Mouse (Mus musculus) lung, embryonic 14.5 days (tissue): Measurements from ENCODE around the gene Smurf1. TPM values are rescaled to one million over a fixed set of nuclear protein-coding genes. Genes with fewer than 3 reads are reported as not detected.
A peak's percentile ranks its signal among the peaks of the same experiment; 100 is the strongest.

Experiments used
- ATAC-seq: fragments of 200-750 bp; cut with Nextera tagmentation; 2 replicates; pipeline ENCODE4 v1.8.0; 2017; ENCODE audit warnings: mild to moderate bottlenecking, moderate TSS enrichment, moderate library complexity; ENCODE audit not compliant: insufficient read depth
- DNase-seq: peaks from one replicate; pipeline ENCODE4 v3.0.0-alpha.2; 2015
- H3K27ac ChIP-seq: fragments of 300-500 bp; sonication (generic); 2 replicates; pipeline ENCODE4 v1.5.1; 2014; ENCODE audit warnings: low read depth, mild to moderate bottlenecking, moderate library complexity
- H3K27me3 ChIP-seq: fragments of 300-500 bp; sonication (generic); 2 replicates; pipeline ENCODE4 v1.6.1; 2014; ENCODE audit warnings: low read length, control low read depth; ENCODE audit not compliant: insufficient read depth
- H3K36me3 ChIP-seq: fragments of 300-500 bp; sonication (generic); 2 replicates; pipeline ENCODE4 v1.6.1; 2014; ENCODE audit warnings: control low read depth; ENCODE audit not compliant: insufficient read depth
- H3K4me1 ChIP-seq: fragments of 300-500 bp; sonication (generic); 2 replicates; pipeline ENCODE4 v1.6.1; 2014; ENCODE audit warnings: antibody characterized with exemption, control low read depth; ENCODE audit not compliant: insufficient read depth
- H3K4me2 ChIP-seq: fragments of 300-500 bp; sonication (generic); 2 replicates; pipeline ENCODE4 v1.6.1; 2014; ENCODE audit warnings: mild to moderate bottlenecking
- H3K4me3 ChIP-seq: fragments of 300-500 bp; sonication (generic); 2 replicates; pipeline ENCODE4 v1.5.1; 2014; ENCODE audit warnings: low read depth, low read length
- H3K9ac ChIP-seq: fragments of 300-500 bp; sonication (generic); 2 replicates; pipeline ENCODE4 v1.6.1; 2014
- H3K9me3 ChIP-seq: fragments of 300-500 bp; sonication (generic); 2 replicates; pipeline ENCODE4 v1.6.1; 2016; ENCODE audit warnings: low read depth, low read length, control low read depth
- CTCF ChIP-seq: IDR thresholded peaks from 2 replicates; pipeline ENCODE4 v1.5.1; 2016; ENCODE audit warnings: antibody characterized with exemption, low read depth
- WGBS: fragments of 180-500 bp; shearing (Covaris S2); extraction: QIAGEN DNeasy Blood & Tissue Kit; methylation state at CpG from one replicate; pipeline ENCODE4 v1.1.7; 2014; 5-methylcytosine and 5-hydroxymethylcytosine counted together
- polyA plus RNA-seq: library from polyadenylated mRNA; unstranded; fragments of >200 nt; fragmentation: Nextera tagmentation; extraction: Ambion mirVana; gene quantifications from 2 replicates; pipeline ENCODE4 v1.2.1, GENCODE M21; 2014

Smurf1 gene
- polyA plus RNA-seq, 1 experiment from 2014 or later, result 28.3 TPM

DNA sequence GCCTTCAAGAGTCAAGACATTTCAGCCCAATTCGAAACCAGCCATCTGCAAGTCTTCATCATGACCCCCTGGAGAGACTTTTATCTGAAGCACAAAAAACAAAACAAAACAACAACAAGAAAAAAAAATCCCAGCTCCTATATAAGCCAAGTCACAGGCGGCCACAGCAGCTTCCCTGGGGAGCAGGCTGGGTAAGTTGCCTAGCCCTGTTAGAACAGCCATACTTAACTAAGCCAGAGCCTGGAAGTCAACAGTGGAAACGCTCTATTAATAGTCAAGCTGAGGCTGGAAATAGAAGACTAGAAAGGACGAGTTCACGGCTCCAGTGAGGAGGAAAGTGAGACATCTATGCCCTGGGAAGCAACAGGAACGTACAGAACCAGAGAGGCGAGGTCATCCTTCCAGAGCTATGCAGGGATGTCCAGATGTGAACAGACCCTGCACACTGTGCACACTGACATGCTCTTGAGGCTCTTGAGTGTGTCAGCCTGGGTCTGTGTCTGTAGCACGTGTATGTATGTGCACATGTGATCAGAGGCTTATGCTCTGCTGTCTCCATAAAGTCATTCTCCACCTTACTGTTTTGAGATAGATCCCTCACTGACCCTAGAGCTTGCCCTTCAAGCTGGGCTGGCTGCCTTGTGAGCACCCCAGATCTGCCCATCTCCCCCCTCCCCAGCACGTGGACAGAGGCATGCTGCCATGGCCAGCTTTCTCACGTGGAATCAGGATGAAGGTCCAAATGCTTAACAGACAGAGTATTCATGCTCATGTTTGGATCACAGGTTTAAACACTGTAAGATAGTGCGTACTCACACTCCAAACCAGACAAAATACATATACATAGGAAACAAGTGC lies 36.6 kb downstream of the Smurf1 start:
- no peak overlapping the region for H3K9ac ChIP-seq
- WGBS, result 44% methylated on average over 11 of the region's 11 CpGs

DNA sequence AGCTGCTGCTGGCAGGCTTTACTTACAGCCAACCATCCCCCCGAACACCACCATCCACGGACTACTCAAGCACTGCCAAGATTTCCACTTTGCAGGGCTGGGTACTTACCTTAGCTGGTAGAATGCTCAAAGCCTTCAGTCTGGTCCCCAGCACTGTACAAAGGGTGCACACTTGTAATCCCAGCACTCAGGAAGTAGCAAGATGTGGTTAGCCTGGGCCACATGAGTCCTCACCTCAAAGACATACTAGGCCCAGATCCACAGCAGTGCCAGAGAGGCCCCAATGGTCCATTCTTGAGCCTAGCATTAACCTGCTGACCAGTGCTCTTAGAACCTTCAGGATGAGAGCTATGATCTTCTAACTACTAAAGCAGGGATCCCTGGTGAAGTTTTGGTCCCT lies 39.4 kb downstream of the Smurf1 start:
- H3K4me2 ChIP-seq, result no peak overlapping the region
- no peaks in the 10 kb centered on the region for H3K27me3 ChIP-seq
- H3K27ac ChIP-seq, result no peak overlapping the region
- H3K4me1 ChIP-seq, result 0 out of 2 replicates have a peak, but pooled peaks cover 8% of the 10 kb centered on the region
- no peak overlapping the region for H3K9ac ChIP-seq
- 74% methylated on average over 2 of the region's 2 CpGs for WGBS
- no peak for TF ChIP-seq CTCF
- no peaks in the 10 kb centered on the region for H3K9me3 ChIP-seq
- ATAC-seq (no peak), DNase-seq (no peak)
- no peaks in the 10 kb centered on the region for H3K36me3 ChIP-seq
- no peak overlapping the region for H3K4me3 ChIP-seq

More for the DNA sequence above, 36.6 kb downstream of the Smurf1 start:
- DNase-seq (no peak), ATAC-seq (0 out of 2 replicates have a peak, but pooled peaks have one; percentile 57)
- Histone ChIP-seq H3K4me1 (0 out of 2 replicates have a peak, but pooled peaks cover 4% of the 10 kb centered on the region), H3K27ac (no peak overlapping the region), H3K4me2 (no peak overlapping the region), H3K27me3 (no peaks in the 10 kb centered on the region), H3K36me3 (no peaks in the 10 kb centered on the region), H3K9me3 (no peaks in the 10 kb centered on the region), H3K4me3 (no peak overlapping the region)
- no peak for TF ChIP-seq CTCF

DNA sequence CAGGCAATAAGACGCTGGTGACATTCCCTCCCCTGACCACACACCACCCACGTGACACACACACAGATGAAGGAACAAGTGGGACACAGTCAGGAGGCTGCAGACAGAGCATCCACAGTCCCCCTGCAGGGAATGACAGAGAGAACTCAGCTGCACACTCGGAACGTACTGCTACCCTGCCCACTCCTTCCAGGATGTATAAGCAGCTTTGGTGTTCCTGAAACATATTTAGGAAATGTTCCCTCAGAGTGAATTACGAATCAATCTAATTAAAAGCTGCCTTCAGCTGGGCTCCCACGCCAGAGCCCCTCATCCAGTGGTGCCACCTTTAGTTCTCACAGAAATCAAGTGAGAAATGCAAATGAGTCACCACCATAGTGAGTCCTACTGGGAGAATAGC lies 42.3 kb downstream of the Smurf1 start:
- no peaks in the 10 kb centered on the region for H3K27me3 ChIP-seq
- no peaks in the 10 kb centered on the region for H3K36me3 ChIP-seq
- ATAC-seq, result no peak
- no peak overlapping the region for H3K27ac ChIP-seq
- no peak for DNase-seq
- H3K4me1 ChIP-seq, result 0 out of 2 replicates have a peak, but pooled peaks cover 3% of the 10 kb centered on the region
- H3K4me2 ChIP-seq, result no peak overlapping the region
- 44% methylated on average over 6 of the region's 6 CpGs for WGBS
- no peaks in the 10 kb centered on the region for H3K9me3 ChIP-seq
- no peak for TF ChIP-seq CTCF
- H3K4me3 ChIP-seq, result no peak overlapping the region
- no peak overlapping the region for H3K9ac ChIP-seq

DNA sequence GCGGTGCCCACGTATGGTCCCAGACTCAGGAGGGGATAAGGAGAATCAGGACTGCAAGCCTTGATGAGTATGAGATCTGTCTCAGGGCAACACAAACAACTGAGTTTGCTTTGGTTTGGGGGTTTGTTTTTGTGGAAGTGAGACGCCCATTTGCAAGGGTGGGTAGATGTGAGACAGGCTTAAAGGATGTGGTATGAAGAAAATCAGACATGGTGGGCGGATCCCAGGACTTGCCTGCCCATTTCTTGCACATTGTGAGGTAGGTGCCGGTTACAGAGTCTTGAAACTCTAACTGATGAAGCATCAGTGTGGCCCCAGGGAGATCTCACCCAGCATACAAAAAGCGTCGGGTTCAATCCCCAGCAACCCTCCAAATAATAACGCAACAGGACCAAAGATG lies 45.9 kb downstream of the Smurf1 start:
- no peak overlapping the region for H3K27ac ChIP-seq
- no peak overlapping the region for H3K4me3 ChIP-seq
- DNase-seq (no peak), ATAC-seq (no peak)
- no peak overlapping the region for H3K4me2 ChIP-seq
- H3K27me3 ChIP-seq, result no peaks in the 10 kb centered on the region
- 80% methylated on average over 8 of the region's 8 CpGs for WGBS
- no peaks in the 10 kb centered on the region for H3K9me3 ChIP-seq
- H3K9ac ChIP-seq, result no peak overlapping the region
- TF ChIP-seq CTCF, result no peak
- no peaks in the 10 kb centered on the region for H3K36me3 ChIP-seq
- peaks cover 3% of the 10 kb centered on the region; the same call in 1 of the 2 replicates for H3K4me1 ChIP-seq

DNA sequence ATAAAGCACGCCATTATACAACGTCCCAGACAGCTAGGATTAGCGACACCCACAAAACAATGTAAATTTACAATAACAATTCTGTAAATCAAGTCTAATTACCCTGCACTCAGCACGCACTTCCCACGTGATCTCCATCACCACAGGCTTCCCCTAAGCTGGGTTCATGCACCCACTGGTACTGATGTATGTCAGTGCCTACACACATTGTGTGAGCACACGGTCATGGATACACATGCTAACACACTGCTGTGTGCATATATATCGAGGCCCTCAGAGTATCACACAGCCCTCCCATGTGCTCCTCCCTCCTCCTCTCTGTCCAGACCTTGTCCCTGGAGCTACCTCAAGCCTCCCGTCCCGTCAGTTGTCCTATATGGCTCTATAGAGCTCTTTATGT lies 46.5 kb downstream of the Smurf1 start:
- Histone ChIP-seq H3K4me3 (no peak overlapping the region), H3K9me3 (no peaks in the 10 kb centered on the region), H3K9ac (no peak overlapping the region), H3K27me3 (no peaks in the 10 kb centered on the region), H3K4me1 (peaks cover 8% of the 10 kb centered on the region; the same call in 1 of the 2 replicates), H3K27ac (no peak overlapping the region), H3K36me3 (no peaks in the 10 kb centered on the region), H3K4me2 (no peak overlapping the region)
- no peak for TF ChIP-seq CTCF
- no peak for DNase-seq
- ATAC-seq, result no peak
- WGBS, result 82% methylated on average over 9 of the region's 9 CpGs

DNA sequence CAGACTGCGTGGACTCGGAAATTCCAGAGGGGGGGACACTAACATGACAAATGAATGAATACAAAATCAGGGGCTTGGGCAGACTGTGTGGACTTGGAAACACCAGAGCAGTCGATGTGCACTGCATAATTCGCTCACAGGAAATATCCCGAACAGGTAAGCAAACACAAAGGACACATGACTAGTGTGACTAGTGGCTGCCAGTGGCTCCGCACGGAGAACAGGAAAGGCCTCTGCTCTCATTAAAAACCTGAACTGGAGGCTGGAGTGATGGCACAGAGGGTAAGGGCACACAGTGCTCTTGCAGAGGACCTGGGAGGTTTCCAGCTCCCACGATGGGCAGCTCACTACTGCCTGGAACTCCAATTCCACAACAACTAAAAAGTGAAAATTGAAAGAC lies 47.4 kb downstream of the Smurf1 start:
- TF ChIP-seq CTCF, result no peak
- DNase-seq (peak; percentile 15), ATAC-seq (no peak)
- no peak overlapping the region for H3K9ac ChIP-seq
- no peaks in the 10 kb centered on the region for H3K36me3 ChIP-seq
- H3K4me1 ChIP-seq, result peaks cover 8% of the 10 kb centered on the region; the same call in 1 of the 2 replicates
- no peaks in the 10 kb centered on the region for H3K9me3 ChIP-seq
- no peak overlapping the region for H3K4me2 ChIP-seq
- H3K27me3 ChIP-seq, result no peaks in the 10 kb centered on the region
- H3K27ac ChIP-seq, result no peak overlapping the region
- 66% methylated on average over 8 of the region's 8 CpGs for WGBS
- no peak overlapping the region for H3K4me3 ChIP-seq

DNA sequence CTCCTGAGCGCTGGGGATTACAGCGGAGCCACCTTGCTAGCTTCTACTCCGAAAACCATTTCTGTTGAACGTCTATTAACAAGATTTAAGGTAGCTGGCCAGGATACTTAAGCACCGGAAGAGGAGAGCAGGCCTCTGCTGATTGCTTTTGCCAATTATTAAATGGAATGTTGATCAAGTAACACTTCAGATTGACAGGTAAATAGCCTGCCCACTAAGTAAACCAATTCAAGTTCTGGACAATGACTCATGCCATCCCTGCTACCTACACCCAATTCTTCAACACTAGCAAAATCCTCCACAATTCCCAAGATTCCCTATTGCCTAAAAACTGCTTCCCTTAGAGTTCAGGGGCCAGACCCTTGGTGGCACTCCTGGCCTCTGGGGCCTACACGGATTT lies 48.5 kb downstream of the Smurf1 start:
- 0 out of 2 replicates have a peak, but pooled peaks cover 3% of the 10 kb centered on the region for H3K36me3 ChIP-seq
- no peak overlapping the region for H3K4me2 ChIP-seq
- no peak for TF ChIP-seq CTCF
- H3K9ac ChIP-seq, result no peak overlapping the region
- no peak overlapping the region for H3K4me3 ChIP-seq
- no peak for DNase-seq
- no peaks in the 10 kb centered on the region for H3K27me3 ChIP-seq
- 77% methylated on average over 6 of the region's 6 CpGs for WGBS
- peaks cover 4% of the 10 kb centered on the region; the same call in 1 of the 2 replicates for H3K4me1 ChIP-seq
- H3K9me3 ChIP-seq, result no peaks in the 10 kb centered on the region
- no peak for ATAC-seq
- H3K27ac ChIP-seq, result no peak overlapping the region
